Mouse (Mus musculus): ENCODE results near the gene Gm10961.

Gm10961 gene

DNA sequence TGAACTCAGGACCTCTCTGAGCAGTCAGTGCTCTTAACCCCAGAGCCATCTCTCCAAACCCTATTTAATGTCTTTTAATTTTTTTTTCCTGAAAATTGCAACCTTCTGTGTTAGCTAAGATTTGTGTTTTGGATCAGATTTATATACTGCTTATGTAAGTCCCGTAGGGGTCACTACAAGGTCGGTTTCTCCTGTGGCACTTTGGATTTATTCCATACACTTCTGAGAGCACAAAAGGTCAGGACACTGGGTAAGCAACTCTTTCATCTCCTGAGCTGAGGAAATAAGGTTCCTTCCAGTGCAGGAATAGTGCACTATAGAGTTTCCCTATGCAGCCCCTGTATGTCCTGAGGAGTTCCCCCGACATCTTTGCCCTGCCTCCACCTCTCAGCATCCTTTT lies 24.4 kb downstream of the Gm10961 start:
- no peak for ATAC-seq (ENCODE audit: insufficient number of reproducible peaks, low FRiP score, low TSS enrichment)

- no peak for ATAC-seq (ENCODE audit: insufficient number of reproducible peaks, low FRiP score, low TSS enrichment)
Observed at GRCm38 (mm10) chr3:107656151-107656550, 25.0 kb downstream of the Gm10961 start.

DNA sequence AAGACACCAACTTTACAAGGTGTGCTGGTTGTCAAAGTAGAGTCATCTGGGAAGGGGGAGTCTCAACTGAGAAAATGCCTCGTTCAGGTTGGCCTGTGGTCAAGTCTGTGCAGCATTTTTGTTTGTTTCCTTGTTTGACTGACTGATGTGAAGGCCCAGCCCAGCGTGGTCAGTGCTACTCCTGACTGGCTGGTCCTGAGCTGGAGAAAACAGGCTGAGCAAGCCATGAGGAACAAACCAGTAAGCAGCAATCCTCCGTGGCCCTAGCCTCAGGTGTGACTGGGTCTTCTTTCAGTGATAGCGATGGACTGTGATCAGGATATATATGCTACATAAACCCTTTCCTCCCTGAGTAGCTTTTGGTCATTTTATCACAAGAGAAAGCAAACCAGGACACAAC lies 25.8 kb downstream of the Gm10961 start:
- no peak for ATAC-seq (ENCODE audit: insufficient number of reproducible peaks, low FRiP score, low TSS enrichment)

GRCm38 (mm10) chr3:107659000-107659399 lies 27.9 kb downstream of the Gm10961 start:
- ATAC-seq (ENCODE audit: insufficient number of reproducible peaks, low FRiP score, low TSS enrichment): no peak

DNA sequence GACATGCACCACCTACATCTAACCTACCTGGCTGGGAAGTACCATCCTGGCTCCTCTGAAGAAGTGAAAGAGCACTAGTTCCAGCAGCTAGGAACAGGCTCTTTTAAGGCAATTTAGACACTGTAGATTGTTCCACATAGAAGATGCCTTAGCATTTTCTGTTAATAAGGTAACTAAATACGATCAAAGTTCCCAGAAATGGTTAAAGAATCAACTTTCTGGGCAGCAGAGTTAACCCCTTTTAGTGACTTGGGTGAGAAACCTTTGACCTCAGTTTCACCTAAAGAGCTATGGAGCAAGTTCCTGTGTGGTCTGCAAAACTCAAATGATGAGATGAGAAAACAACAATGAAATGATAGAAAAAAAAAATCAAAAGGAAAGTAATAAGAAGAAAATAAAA lies 33.5 kb downstream of the Gm10961 start:
- no peak for ATAC-seq (ENCODE audit: insufficient number of reproducible peaks, low FRiP score, low TSS enrichment)

- ATAC-seq (ENCODE audit: insufficient number of reproducible peaks, low FRiP score, low TSS enrichment): no peak
Observed at GRCm38 (mm10) chr3:107667426-107667825, 36.3 kb downstream of the Gm10961 start.

DNA sequence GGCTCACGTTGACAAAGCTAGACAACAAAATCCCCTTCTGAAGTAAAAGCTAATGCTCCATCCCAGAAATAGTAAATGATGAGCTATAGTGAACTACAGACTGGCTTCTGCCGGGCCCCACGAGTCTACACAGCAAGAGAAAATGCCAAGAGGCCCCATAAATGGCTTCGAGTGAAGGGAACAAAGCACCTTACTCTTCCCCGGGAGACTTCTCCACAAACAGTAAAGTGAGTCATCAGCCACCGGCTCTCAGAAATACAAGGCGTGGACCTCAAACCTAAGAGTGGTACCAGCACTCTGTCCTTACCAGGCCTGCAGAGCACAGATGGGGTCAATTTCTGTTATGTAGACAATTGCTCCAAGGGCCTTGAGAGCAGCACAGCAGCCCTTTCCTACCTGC lies 37.7 kb downstream of the Gm10961 start:
- no peak for ATAC-seq (ENCODE audit: insufficient number of reproducible peaks, low FRiP score, low TSS enrichment)

GRCm38 (mm10) chr3:107670500-107670899 lies 39.4 kb downstream of the Gm10961 start:
- no peak for ATAC-seq (ENCODE audit: insufficient number of reproducible peaks, low FRiP score, low TSS enrichment)

GRCm38 (mm10) chr3:107671509-107671908 lies 40.4 kb downstream of the Gm10961 start:
- no peak for ATAC-seq (ENCODE audit: insufficient number of reproducible peaks, low FRiP score, low TSS enrichment)

GRCm38 (mm10) chr3:107680790-107681576 lies 49.9 kb downstream of the Gm10961 start:
- ATAC-seq (ENCODE audit: insufficient number of reproducible peaks, low FRiP score, low TSS enrichment): no peak

Data from cerebellum, adult (tissue).